Mouse (Mus musculus): Measurements from ENCODE around the gene Babam2.

Babam2 gene

GRCm38 (mm10) chr5:32001771-32002170 lies 304.3 kb downstream of the Babam2 start:
- no peak for DNase-seq

GRCm38 (mm10) chr5:32008401-32008800 lies 310.9 kb downstream of the Babam2 start:
- no peak for DNase-seq

GRCm38 (mm10) chr5:32010056-32010455 lies 312.6 kb downstream of the Babam2 start:
- DNase-seq, result no peak

GRCm38 (mm10) chr5:32013053-32013452 lies 315.6 kb downstream of the Babam2 start:
- no peak for DNase-seq

GRCm38 (mm10) chr5:32014786-32015185 lies 317.3 kb downstream of the Babam2 start:
- DNase-seq, result no peak

- no peak for DNase-seq
These were observed 318.5 kb downstream of the Babam2 start for GRCm38 (mm10) chr5:32015949-32016478.

GRCm38 (mm10) chr5:32017686-32018085 lies 320.2 kb downstream of the Babam2 start:
- DNase-seq, result no peak

- DNase-seq, result no peak
These were observed 320.8 kb downstream of the Babam2 start for GRCm38 (mm10) chr5:32018276-32018675.

GRCm38 (mm10) chr5:32029834-32030433 lies 332.4 kb downstream of the Babam2 start:
- no peak for DNase-seq

GRCm38 (mm10) chr5:32033185-32033584 lies 335.7 kb downstream of the Babam2 start:
- DNase-seq, result no peak

GRCm38 (mm10) chr5:32033621-32034020 lies 336.1 kb downstream of the Babam2 start:
- DNase-seq, result no peak

GRCm38 (mm10) chr5:32034475-32035054 lies 337.1 kb downstream of the Babam2 start:
- no peak for DNase-seq

GRCm38 (mm10) chr5:32035721-32036320 lies 338.3 kb downstream of the Babam2 start:
- DNase-seq, result no peak

GRCm38 (mm10) chr5:32036896-32037295 lies 339.4 kb downstream of the Babam2 start:
- no peak for DNase-seq

- DNase-seq, result no peak
These were observed 340.1 kb downstream of the Babam2 start for GRCm38 (mm10) chr5:32037546-32037945.

GRCm38 (mm10) chr5:32038994-32039393 lies 341.5 kb downstream of the Babam2 start:
- no peak for DNase-seq

GRCm38 (mm10) chr5:32039511-32039910 lies 342.0 kb downstream of the Babam2 start:
- DNase-seq, result no peak

- no peak for DNase-seq
These were observed 345.7 kb downstream of the Babam2 start for GRCm38 (mm10) chr5:32043153-32043552.

GRCm38 (mm10) chr5:32043996-32044395 lies 346.5 kb downstream of the Babam2 start:
- no peak for DNase-seq

- no peak for DNase-seq
These were observed 354.4 kb downstream of the Babam2 start for GRCm38 (mm10) chr5:32051899-32052298.

GRCm38 (mm10) chr5:32052467-32052866 lies 355.0 kb downstream of the Babam2 start:
- no peak for DNase-seq

- no peak for DNase-seq
These were observed 356.0 kb downstream of the Babam2 start for GRCm38 (mm10) chr5:32053476-32053875.

GRCm38 (mm10) chr5:32055676-32056075 lies 358.2 kb downstream of the Babam2 start:
- no peak for DNase-seq

GRCm38 (mm10) chr5:32056126-32056525 lies 358.6 kb downstream of the Babam2 start:
- no peak for DNase-seq
